Mouse (Mus musculus): ENCODE measurements around the gene Derl2.

GRCm38 (mm10) chr11:71032070-71032469, 12.4 kb upstream of the Derl2 start:
- TF ChIP-seq ZNF384 (IDR thresholded peaks at IDR 0.05; ENCODE audit: low read depth, low read length): no peak
- no peak for TF ChIP-seq HCFC1 (IDR thresholded peaks at IDR 0.05; ENCODE audit: borderline replicate concordance, insufficient read depth, low read length)
- TF ChIP-seq MAFK (IDR thresholded peaks at IDR 0.05; ENCODE audit: insufficient read depth, low read depth, low read length): no peak
- TF ChIP-seq ZC3H11A (IDR thresholded peaks at IDR 0.05; ENCODE audit: borderline replicate concordance, low read depth, low read length): no peak
- no peak for TF ChIP-seq CHD2 (IDR thresholded peaks at IDR 0.05; ENCODE audit: low read depth, low read length)

Data from ES-E14 (cell line).